Mouse (Mus musculus) regulatory T cell (primary cell): ENCODE measurements at regions not wholly inside any gene's neighbourhood (a gene's known extent, or its start where the extent isn't known, plus 50 kb on each side); places are given as distances from the start of the nearest gene placed in this dataset.

Experiments
- in situ Hi-C: fragments of 300-600 bp; cut with MboI, MseI; formaldehyde crosslinking; loops from one replicate; pipeline ENCODE4 v1.15.1; 2025; ENCODE audit warnings: high pct_unique_total_duplicates

DNA sequence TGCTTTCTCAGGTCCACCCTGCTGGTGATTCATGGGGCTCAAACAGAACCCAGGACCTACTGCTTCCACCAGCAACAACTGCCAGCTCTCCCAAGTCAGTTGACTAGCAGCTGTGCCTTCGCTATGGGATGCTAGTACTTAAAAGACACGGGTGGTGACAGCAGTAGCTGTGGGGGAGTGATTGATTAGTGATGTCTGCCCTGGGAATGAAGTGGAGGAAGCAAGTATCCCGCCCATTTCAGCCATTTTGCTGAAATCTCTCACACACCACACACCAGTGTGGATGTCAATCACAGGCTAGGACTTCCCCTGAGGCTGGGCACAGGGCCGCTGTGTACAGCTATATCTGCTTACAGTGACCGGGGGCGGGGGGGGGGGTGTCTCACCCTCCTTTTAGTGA lies 153.2 kb downstream of the Matn1 start:
- in situ Hi-C loops: no loop called here

GRCm38 (mm10) chr4:131100093-131100795 lies 156.1 kb downstream of the Matn1 start:
- in situ Hi-C loops: no loop called here

GRCm38 (mm10) chr4:131100796-131101156 lies 156.6 kb downstream of the Matn1 start:
- in situ Hi-C loops: no loop called here

DNA sequence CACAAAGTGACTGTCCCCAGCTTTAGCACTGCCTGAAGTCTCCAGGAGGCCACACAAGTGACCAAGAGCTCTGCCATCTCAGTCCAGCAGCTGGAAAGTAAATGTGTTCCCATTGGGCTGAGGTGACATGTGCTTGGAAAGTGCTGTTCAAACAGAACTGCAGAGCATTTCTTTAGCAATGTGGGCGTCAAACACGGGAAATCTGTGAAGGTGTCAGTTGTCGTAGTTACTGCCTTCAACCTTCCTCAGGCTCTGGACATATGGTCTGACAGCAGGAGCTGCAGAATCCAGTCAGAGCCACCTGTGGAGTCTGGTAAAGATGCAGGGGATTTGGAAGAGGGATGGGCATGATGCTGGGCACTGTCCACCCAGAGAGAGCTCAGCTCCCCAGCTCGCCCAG lies 158.0 kb downstream of the Matn1 start:
- in situ Hi-C loops: no loop called here

- in situ Hi-C loops: no loop called here
These were observed 163.1 kb downstream of the Matn1 start for GRCm38 (mm10) chr4:131107127-131107857.

DNA sequence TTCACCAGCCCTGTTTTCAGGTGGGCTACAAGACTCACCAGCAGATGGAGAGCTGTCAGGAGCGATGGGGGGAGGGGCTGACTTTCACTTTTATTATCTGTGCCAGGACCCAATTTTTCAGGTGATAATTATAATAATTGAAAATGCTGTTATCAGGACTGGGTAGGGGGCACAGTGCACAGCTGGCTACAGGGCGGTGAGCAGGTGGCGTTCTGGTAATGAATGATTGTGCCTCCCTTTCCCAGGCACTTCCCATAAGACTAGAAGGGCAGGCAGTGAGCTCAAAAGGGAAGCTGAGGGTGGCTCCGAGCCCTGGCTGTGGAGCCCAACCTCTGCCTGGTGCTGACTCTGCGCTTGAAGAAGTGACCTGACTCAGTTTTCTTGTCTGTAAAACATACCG lies 168.4 kb downstream of the Matn1 start:
- in situ Hi-C loops: no loop called here

DNA sequence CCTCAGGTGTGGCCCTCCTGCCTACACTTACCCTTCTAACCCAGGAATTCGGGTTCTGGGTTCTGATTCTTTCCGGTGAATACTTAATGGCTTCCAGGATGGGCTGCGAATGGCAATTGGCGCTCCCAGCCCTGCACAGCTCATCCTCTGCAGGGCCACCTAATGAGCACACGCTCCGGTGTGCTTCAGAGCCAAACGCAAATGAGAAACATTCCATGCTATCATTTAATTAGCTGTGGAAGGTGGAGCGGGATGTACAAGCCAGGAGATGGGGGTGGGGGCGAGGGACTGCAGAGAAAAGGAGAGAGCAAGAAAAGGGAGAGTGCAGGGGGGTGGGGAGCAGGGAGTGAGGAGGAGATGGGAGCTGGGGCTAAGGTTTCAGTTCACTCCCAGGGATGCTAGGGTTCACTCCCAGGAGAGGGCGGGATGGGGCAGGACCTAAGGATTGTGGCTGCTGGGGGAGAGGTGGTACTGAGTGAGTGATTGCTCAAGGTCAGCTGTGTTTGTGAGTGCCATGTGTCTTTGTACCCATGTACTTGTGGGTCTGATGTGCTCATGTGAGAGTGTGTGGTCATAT lies 169.6 kb downstream of the Matn1 start:
- in situ Hi-C loops: no loop called here

- in situ Hi-C loops: no loop called here
These were observed 171.1 kb downstream of the Matn1 start for GRCm38 (mm10) chr4:131115247-131115646.

- in situ Hi-C loops: no loop called here
These were observed 174.4 kb downstream of the Matn1 start for GRCm38 (mm10) chr4:131118586-131118985.

GRCm38 (mm10) chr4:131119621-131120020 lies 175.4 kb downstream of the Matn1 start:
- in situ Hi-C loops: no loop called here

- in situ Hi-C loops: no loop called here
These were observed 176.5 kb downstream of the Matn1 start for GRCm38 (mm10) chr4:131120680-131121079.

GRCm38 (mm10) chr4:131125975-131126374 lies 181.8 kb downstream of the Matn1 start:
- in situ Hi-C loops: no loop called here

GRCm38 (mm10) chr4:131126901-131127300 lies 182.7 kb downstream of the Matn1 start:
- in situ Hi-C loops: no loop called here

- in situ Hi-C loops: no loop called here
These were observed 184.5 kb downstream of the Matn1 start for GRCm38 (mm10) chr4:131128646-131129045.

DNA sequence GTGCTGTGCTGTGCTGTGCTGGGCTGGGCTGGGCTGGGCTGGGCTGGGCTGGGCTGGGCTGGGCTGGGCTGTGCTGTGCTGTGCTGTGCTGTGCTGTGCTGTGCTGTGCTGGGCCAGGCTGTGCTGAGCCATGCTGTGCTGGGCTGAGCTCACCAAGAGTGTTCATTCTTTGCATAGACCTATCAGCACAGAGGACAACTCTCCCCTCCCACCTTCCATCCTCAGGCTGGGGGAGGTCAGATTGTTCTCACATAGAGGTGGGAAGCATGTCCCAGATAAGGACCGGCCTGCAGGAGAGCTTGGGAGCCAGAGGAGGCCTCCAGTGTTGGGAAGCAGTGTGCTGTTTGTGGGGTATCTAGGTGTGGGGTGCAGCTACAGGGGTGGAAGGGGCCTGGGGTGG lies 188.0 kb downstream of the Matn1 start:
- in situ Hi-C loops: no loop called here

DNA sequence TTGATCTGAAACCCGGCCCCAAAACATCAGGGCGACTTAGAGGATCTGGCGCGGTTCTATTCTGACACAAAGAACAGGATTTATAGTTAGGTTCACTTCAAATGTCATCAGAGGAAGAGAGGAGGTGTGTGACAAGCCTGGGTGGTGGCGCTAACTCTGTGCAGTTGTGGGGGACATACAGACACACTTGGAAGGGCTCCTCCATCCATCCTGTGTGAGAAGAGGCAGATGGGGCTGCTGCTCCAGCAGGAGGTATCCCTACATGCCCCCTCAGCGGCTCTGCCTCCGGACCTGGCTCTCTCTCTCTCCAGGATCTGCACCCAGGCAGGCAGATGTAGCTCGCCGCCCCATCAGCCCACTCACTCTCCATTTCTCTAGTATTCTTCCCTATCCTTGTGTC lies 188.6 kb downstream of the Matn1 start:
- in situ Hi-C loops: no loop called here

GRCm38 (mm10) chr4:131135841-131136240 lies 191.7 kb downstream of the Matn1 start:
- in situ Hi-C loops: no loop called here

GRCm38 (mm10) chr4:131138891-131139290 lies 194.7 kb downstream of the Matn1 start:
- in situ Hi-C loops: no loop called here

DNA sequence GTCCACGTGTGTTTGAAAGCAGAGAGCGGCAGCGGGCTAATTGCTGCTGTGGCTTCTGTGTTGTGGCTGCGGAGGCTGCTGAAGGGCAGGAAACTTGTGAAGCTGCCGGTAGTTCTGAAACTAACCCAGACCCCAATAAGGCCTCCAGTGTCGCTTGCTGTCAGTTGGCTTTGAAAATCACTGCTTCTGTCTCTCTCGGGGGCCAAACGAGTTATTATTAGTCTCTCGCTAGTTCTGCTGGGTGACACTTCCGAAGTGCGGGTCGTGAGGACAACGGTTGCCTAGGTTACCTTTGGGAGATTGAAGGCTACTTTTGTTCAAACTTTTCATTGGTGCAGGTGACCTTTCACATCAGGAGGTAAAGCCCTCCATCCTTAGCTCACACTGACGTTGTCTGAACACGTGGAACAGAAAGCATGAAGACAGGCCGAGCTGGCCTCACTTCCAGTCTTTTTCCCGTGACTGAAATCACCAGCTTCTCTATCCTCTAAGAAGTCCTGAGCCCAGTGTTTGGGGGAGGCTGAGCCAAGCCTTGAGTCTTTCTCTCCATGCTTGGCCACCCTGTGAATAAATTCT lies 197.8 kb downstream of the Matn1 start:
- in situ Hi-C loops: loop anchor here (10.0 kb wide), 1 partner anchor 177 kb away; no protein-coding TSS in a partner anchor

DNA sequence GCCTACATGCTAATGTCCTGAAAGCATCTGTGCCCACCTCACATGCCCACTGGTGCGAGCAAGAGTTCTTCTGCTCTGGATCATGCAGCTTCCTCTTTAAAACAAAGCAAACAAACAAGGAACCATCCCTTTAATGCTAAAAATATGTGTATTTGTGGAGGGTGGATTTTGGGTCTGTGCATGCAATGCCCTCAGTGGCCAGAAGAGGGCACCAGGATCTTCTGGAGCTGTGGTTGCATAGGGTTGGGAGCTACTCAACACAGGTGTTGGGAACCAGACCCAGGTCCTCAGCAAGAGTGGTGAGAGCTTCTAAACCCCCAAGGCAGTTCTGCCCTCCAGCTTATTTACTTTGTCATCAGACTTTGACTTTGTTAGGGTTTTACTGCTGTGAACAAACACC lies 201.3 kb downstream of the Matn1 start:
- in situ Hi-C loops: loop anchor here (10.0 kb wide), 1 partner anchor 181 kb away; no protein-coding TSS in a partner anchor

GRCm38 (mm10) chr4:131148042-131148747 lies 204.0 kb downstream of the Matn1 start:
- in situ Hi-C loops: loop anchor here (10.0 kb wide), 1 partner anchor 183 kb away; no protein-coding TSS in a partner anchor

DNA sequence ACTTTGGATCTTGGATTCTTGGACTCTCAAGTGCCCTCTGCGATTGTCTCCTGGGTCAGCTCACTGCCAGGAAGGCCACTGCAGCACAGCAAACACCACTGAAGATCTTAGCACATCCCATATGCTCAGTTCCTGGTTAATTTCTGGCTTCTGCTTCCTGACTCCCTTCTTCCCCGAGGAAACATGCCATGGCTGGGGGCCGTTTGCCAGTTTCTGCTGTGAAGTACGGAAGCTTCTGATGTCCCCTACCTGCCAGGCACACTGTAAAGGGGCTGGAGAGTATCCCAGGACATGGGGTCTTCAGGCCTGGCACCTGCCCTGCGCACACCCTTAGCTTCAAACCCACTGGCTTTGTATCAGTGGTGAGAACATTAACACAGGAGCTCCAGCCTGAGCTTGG lies 205.3 kb downstream of the Matn1 start:
- in situ Hi-C loops: loop anchor here (10.0 kb wide), 1 partner anchor 185 kb away; no protein-coding TSS in a partner anchor
